Mouse (Mus musculus): ENCODE results near the gene Xylt1. TPM values are rescaled to one million over a fixed set of nuclear protein-coding genes. Genes with fewer than 3 reads are reported as not detected.
A peak's percentile ranks its signal among the peaks of the same experiment; 100 is the strongest.

Xylt1 gene
- 0.48 and 0.50 TPM in 2 replicates for polyA plus RNA-seq (2015; fragmentation: Nextera tagmentation; extraction: Ambion mirVana)

- Histone ChIP-seq H3K9ac (ENCODE audit: low read depth, low read length) (peak within 1 kb of the TSS; percentile 81), H3K27me3 (replicated peaks; ENCODE audit: control insufficient read depth, insufficient read depth, low read length) (0 out of 2 replicates have a peak, but pooled peaks cover 6% of the 10 kb centered on the region), H3K4me2 (ENCODE audit: low read depth, low read length) (peak within 1 kb of the TSS; percentile 93), H3K27ac (ENCODE audit: low read length) (peak within 1 kb of the TSS; percentile 65), H3K9me3 (ENCODE audit: control insufficient read depth, low read length) (no peaks in the 10 kb centered on the region), H3K4me3 (ENCODE audit: low read length) (peak within 1 kb of the TSS; percentile 82), H3K36me3 (ENCODE audit: control insufficient read depth, insufficient read depth, low read length) (no peaks in the 10 kb centered on the region), H3K4me1 (ENCODE audit: control insufficient read depth, insufficient read depth, low read length) (no peaks in the 10 kb centered on the region)
- peak; percentile 93 for ATAC-seq
- under 1% methylated on average over 44 of the region's 69 CpGs for WGBS
These were observed at the start of gene Xylt1 for GRCm38 (mm10) chr7:117380418-117381187. Gene Xylt1, plus strand, starts transcription at chr7:117380979.

- WGBS, result 77% methylated on average over 5 of the region's 5 CpGs
- no peaks in the 10 kb centered on the region for H3K27me3 ChIP-seq (replicated peaks; ENCODE audit: control insufficient read depth, insufficient read depth, low read length)
- ATAC-seq, result no peak
- no peak overlapping the region for H3K4me3 ChIP-seq (ENCODE audit: low read length)
- no peak overlapping the region for H3K9ac ChIP-seq (ENCODE audit: low read depth, low read length)
- no peaks in the 10 kb centered on the region for H3K36me3 ChIP-seq (ENCODE audit: control insufficient read depth, insufficient read depth, low read length)
- H3K27ac ChIP-seq (ENCODE audit: low read length), result no peak overlapping the region
- H3K4me2 ChIP-seq (ENCODE audit: low read depth, low read length), result no peak overlapping the region
- H3K9me3 ChIP-seq (ENCODE audit: control insufficient read depth, low read length), result no peaks in the 10 kb centered on the region
- no peaks in the 10 kb centered on the region for H3K4me1 ChIP-seq (ENCODE audit: control insufficient read depth, insufficient read depth, low read length)
These were observed 46.8 kb upstream of the Xylt1 start for GRCm38 (mm10) chr7:117333936-117334335.

- H3K9me3 ChIP-seq (ENCODE audit: control insufficient read depth, low read length), result no peaks in the 10 kb centered on the region
- no peaks in the 10 kb centered on the region for H3K36me3 ChIP-seq (ENCODE audit: control insufficient read depth, insufficient read depth, low read length)
- 83% methylated on average over 2 of the region's 2 CpGs for WGBS
- no peak overlapping the region for H3K4me3 ChIP-seq (ENCODE audit: low read length)
- no peak for ATAC-seq
- H3K9ac ChIP-seq (ENCODE audit: low read depth, low read length), result no peak overlapping the region
- H3K27me3 ChIP-seq (replicated peaks; ENCODE audit: control insufficient read depth, insufficient read depth, low read length), result no peaks in the 10 kb centered on the region
- H3K4me1 ChIP-seq (ENCODE audit: control insufficient read depth, insufficient read depth, low read length), result no peaks in the 10 kb centered on the region
- no peak overlapping the region for H3K4me2 ChIP-seq (ENCODE audit: low read depth, low read length)
- H3K27ac ChIP-seq (ENCODE audit: low read length), result no peak overlapping the region
These were observed 24.5 kb upstream of the Xylt1 start for GRCm38 (mm10) chr7:117356316-117356715.

DNA sequence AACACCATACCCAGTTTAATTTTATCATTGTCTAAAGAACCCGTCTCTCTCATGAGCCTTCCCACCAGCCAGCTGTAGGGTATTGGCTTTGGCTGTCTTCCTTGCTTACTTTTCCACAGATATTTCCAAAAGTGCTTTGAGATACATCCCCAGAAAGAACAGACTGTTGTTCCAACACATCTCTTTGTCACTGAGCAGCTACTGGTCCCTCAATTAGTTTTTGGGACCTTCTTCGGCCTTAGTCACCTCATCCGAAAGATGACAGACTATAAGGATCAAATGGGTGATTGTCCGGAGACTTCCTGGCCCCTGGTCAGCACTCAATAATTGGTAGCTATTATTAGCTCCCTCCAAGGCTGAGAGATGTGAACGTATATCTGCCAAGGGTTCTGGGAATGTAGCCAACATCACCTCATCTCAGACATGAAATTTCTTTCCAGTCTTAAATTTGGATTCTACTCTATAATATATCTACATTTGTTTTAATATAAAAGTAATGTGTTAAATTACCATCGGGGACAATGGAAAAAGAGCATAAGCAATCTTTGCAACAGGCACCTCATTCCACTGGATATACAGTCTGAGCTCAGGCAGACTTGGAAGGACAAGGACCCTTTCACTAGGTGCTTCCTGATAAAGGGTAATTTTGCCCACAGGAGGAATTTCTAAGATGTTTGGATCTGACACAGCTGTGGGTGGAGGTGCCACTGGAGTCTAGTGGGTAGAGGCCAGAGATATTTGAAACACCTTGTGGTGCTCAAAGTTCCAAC, 23.2 kb upstream of the Xylt1 start:
- Histone ChIP-seq H3K9ac (ENCODE audit: low read depth, low read length) (no peak overlapping the region), H3K4me1 (ENCODE audit: control insufficient read depth, insufficient read depth, low read length) (no peaks in the 10 kb centered on the region), H3K9me3 (ENCODE audit: control insufficient read depth, low read length) (no peaks in the 10 kb centered on the region), H3K4me3 (ENCODE audit: low read length) (no peak overlapping the region), H3K27ac (ENCODE audit: low read length) (no peak overlapping the region), H3K36me3 (ENCODE audit: control insufficient read depth, insufficient read depth, low read length) (no peaks in the 10 kb centered on the region), H3K27me3 (replicated peaks; ENCODE audit: control insufficient read depth, insufficient read depth, low read length) (no peaks in the 10 kb centered on the region), H3K4me2 (ENCODE audit: low read depth, low read length) (no peak overlapping the region)
- ATAC-seq, result no peak
- WGBS, result 62% methylated on average over 6 of the region's 6 CpGs

- Histone ChIP-seq H3K9me3 (ENCODE audit: control insufficient read depth, low read length) (no peaks in the 10 kb centered on the region), H3K9ac (ENCODE audit: low read depth, low read length) (no peak overlapping the region), H3K4me1 (ENCODE audit: control insufficient read depth, insufficient read depth, low read length) (no peaks in the 10 kb centered on the region), H3K36me3 (ENCODE audit: control insufficient read depth, insufficient read depth, low read length) (no peaks in the 10 kb centered on the region), H3K4me3 (ENCODE audit: low read length) (no peak overlapping the region), H3K4me2 (ENCODE audit: low read depth, low read length) (no peak overlapping the region), H3K27me3 (replicated peaks; ENCODE audit: control insufficient read depth, insufficient read depth, low read length) (no peaks in the 10 kb centered on the region), H3K27ac (ENCODE audit: low read length) (no peak overlapping the region)
- ATAC-seq, result no peak
- WGBS, result 84% methylated on average over 2 of the region's 2 CpGs
These were observed 19.5 kb upstream of the Xylt1 start for GRCm38 (mm10) chr7:117361281-117361680.

DNA sequence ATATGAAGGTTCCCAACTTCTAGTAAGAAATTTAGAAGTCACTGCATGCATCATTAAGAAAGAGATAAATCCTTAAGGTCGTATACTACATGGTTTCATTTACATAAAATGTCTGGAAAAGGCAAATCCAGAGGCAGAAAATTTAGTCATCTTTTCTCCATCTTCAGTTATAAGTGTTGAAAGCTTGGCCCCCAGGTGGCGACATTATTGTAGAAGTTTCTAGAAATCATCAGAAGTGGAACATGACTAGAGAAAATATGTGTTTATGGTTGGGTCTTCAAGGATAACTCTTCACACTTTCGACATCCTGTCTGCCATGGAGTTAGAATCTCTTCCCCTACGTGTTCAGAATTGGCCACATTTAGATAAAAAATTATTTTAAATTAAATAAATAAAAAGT, 18.3 kb upstream of the Xylt1 start:
- Histone ChIP-seq H3K9ac (ENCODE audit: low read depth, low read length) (no peak overlapping the region), H3K9me3 (ENCODE audit: control insufficient read depth, low read length) (no peaks in the 10 kb centered on the region), H3K27me3 (replicated peaks; ENCODE audit: control insufficient read depth, insufficient read depth, low read length) (no peaks in the 10 kb centered on the region), H3K27ac (ENCODE audit: low read length) (no peak overlapping the region), H3K4me1 (ENCODE audit: control insufficient read depth, insufficient read depth, low read length) (no peaks in the 10 kb centered on the region), H3K4me3 (ENCODE audit: low read length) (no peak overlapping the region), H3K36me3 (ENCODE audit: control insufficient read depth, insufficient read depth, low read length) (no peaks in the 10 kb centered on the region), H3K4me2 (ENCODE audit: low read depth, low read length) (no peak overlapping the region)
- WGBS, result 82% methylated on average over 4 of the region's 4 CpGs
- no peak for ATAC-seq

- Histone ChIP-seq H3K4me2 (ENCODE audit: low read depth, low read length) (no peak overlapping the region), H3K4me3 (ENCODE audit: low read length) (no peak overlapping the region), H3K36me3 (ENCODE audit: control insufficient read depth, insufficient read depth, low read length) (no peaks in the 10 kb centered on the region), H3K9me3 (ENCODE audit: control insufficient read depth, low read length) (no peaks in the 10 kb centered on the region), H3K9ac (ENCODE audit: low read depth, low read length) (no peak overlapping the region), H3K27ac (ENCODE audit: low read length) (no peak overlapping the region), H3K27me3 (replicated peaks; ENCODE audit: control insufficient read depth, insufficient read depth, low read length) (no peaks in the 10 kb centered on the region), H3K4me1 (ENCODE audit: control insufficient read depth, insufficient read depth, low read length) (no peaks in the 10 kb centered on the region)
- WGBS, result 58% methylated on average over 6 of the region's 6 CpGs
- no peak for ATAC-seq
These were observed 12.0 kb upstream of the Xylt1 start for GRCm38 (mm10) chr7:117368647-117369289.

DNA sequence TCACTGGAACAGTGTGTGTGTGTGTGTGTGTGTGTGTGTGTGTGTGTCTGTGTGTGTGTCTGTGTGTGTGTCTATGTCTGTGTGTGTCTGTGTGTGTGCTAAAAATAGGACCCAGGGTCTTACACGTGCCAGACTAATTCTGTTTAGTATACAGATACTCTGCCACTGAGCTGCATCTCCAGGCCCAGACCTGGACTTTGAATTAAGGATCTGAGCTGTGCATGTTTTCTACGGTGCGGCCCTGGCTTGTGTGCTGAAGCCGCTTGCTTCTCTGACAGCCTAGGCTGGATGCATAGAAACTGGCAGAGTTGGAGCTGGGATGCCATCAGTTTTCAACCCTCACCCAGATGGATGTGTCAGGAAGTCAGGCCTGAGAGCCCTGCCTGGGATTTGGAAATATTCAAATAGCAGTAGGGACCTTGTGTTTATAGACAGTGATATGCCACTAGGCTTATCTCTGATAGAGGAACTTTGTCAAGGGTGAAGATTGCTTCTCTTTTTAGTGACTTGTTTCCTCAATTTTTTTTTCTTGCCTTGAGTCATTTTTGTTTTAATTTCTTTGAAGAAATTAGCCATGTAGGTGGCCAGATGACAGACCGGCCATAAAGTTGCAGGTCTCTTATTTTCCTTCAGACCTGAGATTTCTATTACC, 11.4 kb upstream of the Xylt1 start:
- Histone ChIP-seq H3K4me1 (ENCODE audit: control insufficient read depth, insufficient read depth, low read length) (no peaks in the 10 kb centered on the region), H3K4me2 (ENCODE audit: low read depth, low read length) (no peak overlapping the region), H3K27me3 (replicated peaks; ENCODE audit: control insufficient read depth, insufficient read depth, low read length) (no peaks in the 10 kb centered on the region), H3K9me3 (ENCODE audit: control insufficient read depth, low read length) (no peaks in the 10 kb centered on the region), H3K4me3 (ENCODE audit: low read length) (no peak overlapping the region), H3K9ac (ENCODE audit: low read depth, low read length) (no peak overlapping the region), H3K36me3 (ENCODE audit: control insufficient read depth, insufficient read depth, low read length) (no peaks in the 10 kb centered on the region), H3K27ac (ENCODE audit: low read length) (no peak overlapping the region)
- 69% methylated on average over 5 of the region's 5 CpGs for WGBS
- no peak for ATAC-seq

DNA sequence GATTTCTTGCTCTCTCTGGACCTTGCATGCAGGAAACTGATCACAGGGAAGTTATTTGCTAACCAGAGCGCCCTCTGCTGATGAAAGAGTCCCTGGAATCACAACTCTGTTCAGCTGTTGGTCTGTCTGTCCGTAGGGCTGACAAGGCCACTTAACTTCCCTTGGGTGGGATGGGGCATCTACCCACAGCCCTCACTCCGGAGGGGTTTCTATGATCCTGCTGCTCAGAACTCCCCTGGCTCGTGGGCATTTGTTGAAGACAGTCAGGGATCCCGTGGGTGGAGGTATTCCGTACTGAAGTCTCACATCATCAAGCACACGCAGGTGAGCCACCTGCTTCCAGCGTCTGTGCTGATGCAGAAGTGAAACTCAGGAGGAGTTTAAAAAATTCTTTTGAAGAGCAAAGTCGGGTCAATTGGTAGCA, 4.9 kb upstream of the Xylt1 start:
- Histone ChIP-seq H3K4me3 (ENCODE audit: low read length) (no peak overlapping the region), H3K9ac (ENCODE audit: low read depth, low read length) (no peak overlapping the region), H3K27me3 (replicated peaks; ENCODE audit: control insufficient read depth, insufficient read depth, low read length) (0 out of 2 replicates have a peak, but pooled peaks cover 6% of the 10 kb centered on the region), H3K27ac (ENCODE audit: low read length) (no peak overlapping the region), H3K4me1 (ENCODE audit: control insufficient read depth, insufficient read depth, low read length) (no peaks in the 10 kb centered on the region), H3K9me3 (ENCODE audit: control insufficient read depth, low read length) (no peaks in the 10 kb centered on the region), H3K36me3 (ENCODE audit: control insufficient read depth, insufficient read depth, low read length) (no peaks in the 10 kb centered on the region), H3K4me2 (ENCODE audit: low read depth, low read length) (no peak overlapping the region)
- WGBS, result 34% methylated on average over 9 of the region's 9 CpGs
- no peak for ATAC-seq

Measured in intestine, embryonic 16.5 days (tissue).